10 mouse cellular contexts compared by ENCODE assay signal in the genomic region with DNA sequence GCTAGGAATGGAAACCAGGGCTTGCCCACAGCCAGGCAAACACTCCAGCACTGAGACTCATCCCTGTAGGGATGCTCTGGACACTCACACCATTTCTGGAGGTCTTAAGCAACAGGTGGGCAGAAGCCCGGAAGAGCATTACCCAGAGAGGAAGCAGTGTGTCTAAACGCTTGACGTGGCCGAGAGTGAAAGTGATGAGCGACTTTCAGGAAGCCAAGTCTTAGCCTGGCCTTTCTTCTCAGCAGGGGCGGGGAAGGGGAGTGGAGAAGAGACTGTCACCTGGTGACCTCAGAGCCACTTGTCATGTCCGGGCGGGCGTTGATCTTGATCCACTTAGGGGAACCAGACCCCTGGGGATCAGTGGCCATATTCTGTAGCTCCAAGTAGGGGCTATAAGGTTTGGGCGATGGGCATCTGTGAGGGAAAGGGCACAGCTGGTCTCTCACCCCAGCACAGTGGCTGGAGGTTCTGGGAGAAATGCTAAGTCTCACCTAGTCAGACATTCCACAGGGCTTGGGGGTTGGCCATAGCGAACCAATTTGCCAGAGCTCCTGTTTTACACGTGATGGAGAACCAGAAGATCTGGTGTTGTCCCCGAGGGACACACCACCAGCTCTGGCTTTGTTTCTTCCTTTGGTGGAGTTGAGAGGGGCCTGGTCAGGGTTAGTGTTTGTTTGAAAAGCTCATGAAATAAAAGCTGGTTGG. TPM values are rescaled to one million over a fixed set of nuclear protein-coding genes. Genes with fewer than 3 reads are reported as not detected.
DNase-seq lines count a peak whose midpoint lies in the region; ATAC-seq and TF ChIP-seq lines count a peak whose summit lies in the region.
"Had no signal": no experiment of that assay in that cellular context is flagged by ENCODE, and none has a peak within 500 bp of the region (broad histone marks: within the 10 kb centered on the region; RNA-seq: fewer than 3 reads in every experiment).

No protein-coding gene starts in this region.

- ATAC-seq in embryonic facial prominence, embryonic 11.5 days (replicated peaks; ENCODE audit: insufficient number of reproducible peaks, low FRiP score, low TSS enrichment, low read depth): no peak
- ATAC-seq in liver, embryonic 15.5 days (ENCODE audit: insufficient read depth): peak; percentile 8
- no peak for ATAC-seq in stomach, embryonic 16.5 days (ENCODE audit: insufficient read depth, low FRiP score)
- ATAC-seq in hindbrain, embryonic 16.5 days: no peak
- ATAC-seq: midbrain, embryonic 13.5 days had no signal

- WGBS in lung, adult 2 months: 54% methylated on average over 13 of the region's 13 CpGs
- 65% methylated on average over 13 of the region's 13 CpGs for WGBS in embryonic facial prominence, embryonic 11.5 days
- WGBS in liver, embryonic 15.5 days (ENCODE audit: insufficient replicate concordance): 63% methylated on average over 13 of the region's 13 CpGs
- WGBS in stomach, embryonic 16.5 days: 46% methylated on average over 13 of the region's 13 CpGs
- 81% methylated on average over 13 of the region's 13 CpGs for WGBS in hindbrain, embryonic 16.5 days

- H3K4me2 ChIP-seq in embryonic facial prominence, embryonic 11.5 days (ENCODE audit: low read depth, low read length): no peak overlapping the region
- H3K4me2 ChIP-seq in liver, embryonic 15.5 days: peak overlapping the region; percentile 43
- no peak overlapping the region for H3K4me2 ChIP-seq in stomach, embryonic 16.5 days (ENCODE audit: low read depth, low read length)
- no peak overlapping the region for H3K4me2 ChIP-seq in hindbrain, embryonic 16.5 days (ENCODE audit: low read length)
- H3K4me2 ChIP-seq: midbrain, embryonic 13.5 days had no signal

- no peak overlapping the region for H3K9ac ChIP-seq in embryonic facial prominence, embryonic 11.5 days (replicated peaks; ENCODE audit: low read length)
- H3K9ac ChIP-seq in liver, embryonic 15.5 days: no peak overlapping the region
- 0 out of 2 replicates have a peak overlapping the region, but pooled peaks have one; percentile 12 for H3K9ac ChIP-seq in stomach, embryonic 16.5 days (ENCODE audit: low read length)
- H3K9ac ChIP-seq in hindbrain, embryonic 16.5 days (ENCODE audit: low read depth, low read length): no peak overlapping the region
- H3K9ac ChIP-seq: midbrain, embryonic 13.5 days had no signal

- H3K4me1 ChIP-seq in lung, adult 2 months (ENCODE audit: control insufficient read depth, insufficient read depth, low read length): peaks cover 8% of the 10 kb centered on the region; the same call in 1 of the 2 replicates
- no peaks in the 10 kb centered on the region for H3K4me1 ChIP-seq in embryonic facial prominence, embryonic 11.5 days (ENCODE audit: control insufficient read depth, insufficient read depth, low read length)
- peaks cover 39% of the 10 kb centered on the region for H3K4me1 ChIP-seq in liver, embryonic 15.5 days (replicated peaks)
- H3K4me1 ChIP-seq in stomach, embryonic 16.5 days (ENCODE audit: control insufficient read depth, insufficient read depth, low read length): peaks cover 22% of the 10 kb centered on the region
- peaks cover 21% of the 10 kb centered on the region for H3K4me1 ChIP-seq in hindbrain, embryonic 16.5 days (ENCODE audit: control insufficient read depth, insufficient read depth, low read depth, low read length)

- no peak for TF ChIP-seq POLR2A in lung, adult 2 months (IDR thresholded peaks at IDR 0.05; ENCODE audit: borderline replicate concordance, extremely low read depth, low read depth, low read length)

- H3K9me3 ChIP-seq in embryonic facial prominence, embryonic 11.5 days (replicated peaks; ENCODE audit: control insufficient read depth, low read length): no peaks in the 10 kb centered on the region
- no peaks in the 10 kb centered on the region for H3K9me3 ChIP-seq in liver, embryonic 15.5 days (replicated peaks)
- no peaks in the 10 kb centered on the region for H3K9me3 ChIP-seq in stomach, embryonic 16.5 days (replicated peaks; ENCODE audit: control insufficient read depth, low read length)
- no peaks in the 10 kb centered on the region for H3K9me3 ChIP-seq in hindbrain, embryonic 16.5 days (ENCODE audit: control insufficient read depth, low read length)
- H3K9me3 ChIP-seq: midbrain, embryonic 13.5 days had no signal

- H3K36me3 ChIP-seq in embryonic facial prominence, embryonic 11.5 days (replicated peaks; ENCODE audit: control insufficient read depth, insufficient read depth, low read depth, low read length): no peaks in the 10 kb centered on the region; the same call in 1 of the 2 replicates
- H3K36me3 ChIP-seq in liver, embryonic 15.5 days (replicated peaks): peaks cover 10% of the 10 kb centered on the region
- peaks cover 10% of the 10 kb centered on the region; the same call in 1 of the 2 replicates for H3K36me3 ChIP-seq in stomach, embryonic 16.5 days (ENCODE audit: control insufficient read depth, insufficient read depth, low read length)
- peaks cover 16% of the 10 kb centered on the region for H3K36me3 ChIP-seq in hindbrain, embryonic 16.5 days (ENCODE audit: control insufficient read depth, insufficient read depth, low read length)

- peak; percentile 43 for DNase-seq in lung, postnatal 36 days
- no peak for DNase-seq in lung, adult 2 months
- DNase-seq in embryonic facial prominence, embryonic 11.5 days (ENCODE audit: low spot score): no peak
- no peak for DNase-seq in heart, postnatal 25 days (ENCODE audit: low spot score)
- no peak for DNase-seq in adrenal gland, adult 8-10 months
- DNase-seq: cerebellum, adult 9-10 months had no signal

- H3K27ac ChIP-seq in embryonic facial prominence, embryonic 11.5 days (replicated peaks; ENCODE audit: low read depth, low read length): 0 out of 2 replicates have a peak overlapping the region, but pooled peaks have one; percentile 35
- H3K27ac ChIP-seq in liver, embryonic 15.5 days (replicated peaks): peak overlapping the region; percentile 70
- H3K27ac ChIP-seq in stomach, embryonic 16.5 days (ENCODE audit: low read length): peak overlapping the region; percentile 4; the same call in 1 of the 2 replicates
- no peak overlapping the region; the same call in 1 of the 2 replicates for H3K27ac ChIP-seq in hindbrain, embryonic 16.5 days (ENCODE audit: low read depth, low read length)

- H3K4me3 ChIP-seq in lung, adult 2 months (replicated peaks; ENCODE audit: extremely low read depth, low read depth, low read length): no peak overlapping the region
- H3K4me3 ChIP-seq in embryonic facial prominence, embryonic 11.5 days (ENCODE audit: low read depth, low read length): no peak overlapping the region
- H3K4me3 ChIP-seq in liver, embryonic 15.5 days (replicated peaks): peak overlapping the region; percentile 4
- H3K4me3 ChIP-seq in stomach, embryonic 16.5 days (replicated peaks; ENCODE audit: low read length): no peak overlapping the region
- H3K4me3 ChIP-seq in hindbrain, embryonic 16.5 days (ENCODE audit: low read length): no peak overlapping the region
- H3K4me3 ChIP-seq: midbrain, embryonic 13.5 days had no signal

- no peak for TF ChIP-seq CTCF in lung, adult 2 months (IDR thresholded peaks at IDR 0.05; ENCODE audit: insufficient read depth, low read length)

- intact Hi-C loops in heart, postnatal 25 days (cut with DNase I): no loop called here

- no peaks in the 10 kb centered on the region for H3K27me3 ChIP-seq in embryonic facial prominence, embryonic 11.5 days (ENCODE audit: control insufficient read depth, insufficient read depth, low read length)
- H3K27me3 ChIP-seq in liver, embryonic 15.5 days: no peaks in the 10 kb centered on the region
- H3K27me3 ChIP-seq in stomach, embryonic 16.5 days (ENCODE audit: control insufficient read depth, insufficient read depth, low read length): no peaks in the 10 kb centered on the region
- H3K27me3 ChIP-seq in hindbrain, embryonic 16.5 days (replicated peaks; ENCODE audit: control insufficient read depth, insufficient read depth, low read length): no peaks in the 10 kb centered on the region
- H3K27me3 ChIP-seq: midbrain, embryonic 13.5 days had no signal

RNA-seq across cellular contexts. Expression of gene Slc6a6, which starts 22.4 kb away (rescaled TPM):
- polyA plus RNA-seq in lung, adult 2 months (2012; rRNA removed): 178 and 228 TPM in 2 replicates
- polyA plus RNA-seq in embryonic facial prominence, embryonic 11.5 days (2014; fragmentation: Nextera tagmentation; extraction: Ambion mirVana): 35.3 and 40.6 TPM in 2 replicates
- polyA plus RNA-seq in liver, embryonic 15.5 days (2015; fragmentation: Nextera tagmentation; extraction: Ambion mirVana): 19.5 and 20.1 TPM in 2 replicates
- 54.4 and 59.5 TPM in 2 replicates for polyA plus RNA-seq in stomach, embryonic 16.5 days (2015; fragmentation: Nextera tagmentation; extraction: Ambion mirVana)
- polyA plus RNA-seq in hindbrain, embryonic 16.5 days (2015; fragmentation: Nextera tagmentation; extraction: Ambion mirVana): 108 TPM in 2 replicates
- 100 to 1,000 TPM in 1 of 2 experiments, 10 to 100 TPM in 1; 85.0 to 102 TPM for total RNA-seq in heart, postnatal 25 days (2021)
- total RNA-seq in adrenal gland, adult 8-10 months (2022): 100 to 1,000 TPM; 468 to 562 (median 518) TPM
